ENCODE assay signal across 13 mouse cellular contexts in the genomic region with DNA sequence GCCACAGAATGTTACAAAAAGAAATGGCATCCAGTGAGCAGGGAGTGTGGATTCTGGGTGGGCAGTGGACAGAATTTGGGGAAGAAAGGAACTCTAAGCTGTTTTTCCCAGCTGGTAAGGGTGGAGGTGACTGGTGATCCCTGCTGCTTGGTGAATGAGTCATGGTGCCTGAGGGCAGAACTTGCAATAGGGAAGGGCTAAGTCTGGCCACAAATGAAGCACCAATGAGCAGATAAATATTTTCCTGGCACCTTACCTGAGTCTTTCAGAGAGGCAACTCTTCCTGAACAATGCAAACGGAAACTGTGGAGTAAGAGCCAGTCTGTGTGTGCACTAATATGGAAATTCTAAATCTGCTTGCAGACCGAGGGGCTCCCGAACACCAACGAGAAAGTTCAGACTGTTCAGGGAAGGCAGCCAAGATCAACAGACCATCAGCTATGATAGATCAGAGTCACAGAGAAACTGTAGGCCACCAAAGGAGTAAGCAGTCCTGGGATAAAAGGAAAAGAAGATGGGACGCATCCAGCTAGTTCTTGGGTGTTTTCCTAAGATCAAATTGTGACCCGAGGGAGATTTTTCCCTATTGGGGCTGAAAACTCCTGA. TPM values are rescaled to one million over a fixed set of nuclear protein-coding genes. Genes with fewer than 3 reads are reported as not detected.
DNase-seq lines count a peak whose midpoint lies in the region; ATAC-seq and TF ChIP-seq lines count a peak whose summit lies in the region.
"Had no signal": no experiment of that assay in that cellular context is flagged by ENCODE, and none has a peak within 500 bp of the region (broad histone marks: within the 10 kb centered on the region; RNA-seq: fewer than 3 reads in every experiment).

No protein-coding gene starts in this region.

- no peaks in the 10 kb centered on the region for H3K9me3 ChIP-seq in embryonic facial prominence, embryonic 14.5 days (ENCODE audit: control insufficient read depth, low read length)
- no peaks in the 10 kb centered on the region for H3K9me3 ChIP-seq in embryonic facial prominence, embryonic 10.5 days
- no peaks in the 10 kb centered on the region for H3K9me3 ChIP-seq in intestine, embryonic 15.5 days
- H3K9me3 ChIP-seq in lung, embryonic 16.5 days (ENCODE audit: control insufficient read depth, low read length) = no peaks in the 10 kb centered on the region
- no peaks in the 10 kb centered on the region for H3K9me3 ChIP-seq in forebrain, embryonic 13.5 days (replicated peaks)
- H3K9me3 ChIP-seq: liver, embryonic 13.5 days had no signal

- TF ChIP-seq POLR2A in thymus, adult 2 months (IDR thresholded peaks at IDR 0.05; ENCODE audit: control insufficient read depth, extremely low read depth, insufficient read depth, low read length, poor library complexity) = no peak

- no peaks in the 10 kb centered on the region for H3K27me3 ChIP-seq in embryonic facial prominence, embryonic 14.5 days (replicated peaks; ENCODE audit: control insufficient read depth, insufficient read depth, low read length)
- H3K27me3 ChIP-seq in embryonic facial prominence, embryonic 10.5 days (replicated peaks; ENCODE audit: low read depth, poor library complexity, severe bottlenecking) = no peaks in the 10 kb centered on the region
- no peaks in the 10 kb centered on the region for H3K27me3 ChIP-seq in C2C12 (ENCODE audit: control insufficient read depth, insufficient read depth, insufficient read length)
- no peaks in the 10 kb centered on the region for H3K27me3 ChIP-seq in intestine, embryonic 15.5 days (replicated peaks)
- H3K27me3 ChIP-seq in lung, embryonic 16.5 days (ENCODE audit: control insufficient read depth, insufficient read depth, low read depth, low read length) = no peaks in the 10 kb centered on the region
- H3K27me3 ChIP-seq in thymus, adult 2 months (ENCODE audit: control insufficient read depth, insufficient read depth, low read length) = no peaks in the 10 kb centered on the region
- no peaks in the 10 kb centered on the region for H3K27me3 ChIP-seq in forebrain, embryonic 13.5 days
- H3K27me3 ChIP-seq: liver, embryonic 13.5 days had no signal

- TF ChIP-seq CTCF in C2C12 (IDR thresholded peaks at IDR 0.05; ENCODE audit: control insufficient read depth, insufficient read depth, insufficient read length) = no peak
- no peak for TF ChIP-seq CTCF in thymus, adult 2 months (IDR thresholded peaks at IDR 0.05; ENCODE audit: borderline replicate concordance, control insufficient read depth, extremely low read depth, insufficient read depth, low read length, poor library complexity)

- no peaks in the 10 kb centered on the region for H3K79me2 ChIP-seq in C2C12 (ENCODE audit: control insufficient read depth, insufficient read depth)

- ATAC-seq in embryonic facial prominence, embryonic 14.5 days (ENCODE audit: low read depth) = no peak
- ATAC-seq in intestine, embryonic 15.5 days = peak; percentile 80
- ATAC-seq in lung, embryonic 16.5 days (ENCODE audit: low read depth) = peak; percentile 59
- no peak for ATAC-seq in forebrain, embryonic 13.5 days
- ATAC-seq: midbrain, embryonic 16.5 days had no signal

- H3K79me3 ChIP-seq in C2C12 (ENCODE audit: low read depth) = no peaks in the 10 kb centered on the region

- peaks cover 13% of the 10 kb centered on the region; the same call in 1 of the 2 replicates for H3K36me3 ChIP-seq in embryonic facial prominence, embryonic 14.5 days (ENCODE audit: control insufficient read depth, insufficient read depth, low read length)
- peaks cover 14% of the 10 kb centered on the region for H3K36me3 ChIP-seq in embryonic facial prominence, embryonic 10.5 days (replicated peaks)
- peaks cover 19% of the 10 kb centered on the region for H3K36me3 ChIP-seq in C2C12 (ENCODE audit: control insufficient read depth, insufficient read depth)
- H3K36me3 ChIP-seq in intestine, embryonic 15.5 days = peaks cover 11% of the 10 kb centered on the region
- peaks cover 15% of the 10 kb centered on the region for H3K36me3 ChIP-seq in lung, embryonic 16.5 days (ENCODE audit: control insufficient read depth, insufficient read depth, low read length)
- H3K36me3 ChIP-seq in thymus, adult 2 months (ENCODE audit: control insufficient read depth, insufficient read depth, low read length) = no peaks in the 10 kb centered on the region
- no peaks in the 10 kb centered on the region for H3K36me3 ChIP-seq in forebrain, embryonic 13.5 days (ENCODE audit: poor library complexity, severe bottlenecking)

- H3K9ac ChIP-seq in embryonic facial prominence, embryonic 14.5 days (ENCODE audit: low read depth, low read length) = no peak overlapping the region
- H3K9ac ChIP-seq in intestine, embryonic 15.5 days = no peak overlapping the region
- H3K9ac ChIP-seq in lung, embryonic 16.5 days (ENCODE audit: low read length) = no peak overlapping the region
- H3K9ac ChIP-seq in forebrain, embryonic 13.5 days = no peak overlapping the region
- H3K9ac ChIP-seq: liver, embryonic 13.5 days had no signal

- no peak overlapping the region for H3ac ChIP-seq in C2C12 (ENCODE audit: control insufficient read depth, insufficient read length, low read depth)

- DNase-seq in embryonic facial prominence, embryonic 14.5 days (ENCODE audit: low spot score) = peak; percentile 46
- DNase-seq in embryonic facial prominence, embryonic 10.5 days (ENCODE audit: low spot score) = no peak
- DNase-seq in thymus, adult 2 months = no peak
- DNase-seq in layer of hippocampus, postnatal 36 days = no peak
- DNase-seq: B cell, adult 2 months; heart, postnatal 36 days; layer of hippocampus, adult 9-11 months; liver, embryonic 13.5 days had no signal

- H3K4me3 ChIP-seq in embryonic facial prominence, embryonic 14.5 days (ENCODE audit: low read depth, low read length) = no peak overlapping the region
- no peak overlapping the region for H3K4me3 ChIP-seq in embryonic facial prominence, embryonic 10.5 days
- no peak overlapping the region for H3K4me3 ChIP-seq in C2C12 (ENCODE audit: insufficient read depth, poor library complexity, severe bottlenecking)
- H3K4me3 ChIP-seq in intestine, embryonic 15.5 days (replicated peaks) = no peak overlapping the region
- H3K4me3 ChIP-seq in lung, embryonic 16.5 days (ENCODE audit: low read length) = no peak overlapping the region
- no peak overlapping the region for H3K4me3 ChIP-seq in thymus, adult 2 months (ENCODE audit: control insufficient read depth, insufficient read depth, low read length)
- no peak overlapping the region for H3K4me3 ChIP-seq in forebrain, embryonic 13.5 days
- H3K4me3 ChIP-seq: liver, embryonic 13.5 days had no signal

- WGBS in embryonic facial prominence, embryonic 14.5 days = 56% methylated on average over 6 of the region's 6 CpGs
- 72% methylated on average over 6 of the region's 6 CpGs for WGBS in embryonic facial prominence, embryonic 10.5 days
- WGBS in intestine, embryonic 15.5 days = 46% methylated on average over 6 of the region's 6 CpGs
- WGBS in lung, embryonic 16.5 days = 29% methylated on average over 6 of the region's 6 CpGs
- 93% methylated on average over 6 of the region's 6 CpGs for WGBS in thymus, adult 2 months
- 83% methylated on average over 6 of the region's 6 CpGs for WGBS in forebrain, embryonic 13.5 days

- no peak overlapping the region for H3K27ac ChIP-seq in embryonic facial prominence, embryonic 14.5 days (replicated peaks; ENCODE audit: low read depth, low read length)
- no peak overlapping the region for H3K27ac ChIP-seq in embryonic facial prominence, embryonic 10.5 days (replicated peaks)
- peak overlapping the region; percentile 76 for H3K27ac ChIP-seq in intestine, embryonic 15.5 days
- H3K27ac ChIP-seq in lung, embryonic 16.5 days (ENCODE audit: low read length) = peak overlapping the region; percentile 53
- H3K27ac ChIP-seq in thymus, adult 2 months (ENCODE audit: control insufficient read depth, insufficient read depth, low read length) = no peak overlapping the region
- H3K27ac ChIP-seq in forebrain, embryonic 13.5 days = no peak overlapping the region
- H3K27ac ChIP-seq: liver, embryonic 13.5 days had no signal

- no peak overlapping the region for H3K4me2 ChIP-seq in embryonic facial prominence, embryonic 14.5 days (ENCODE audit: low read depth, low read length)
- H3K4me2 ChIP-seq in intestine, embryonic 15.5 days (replicated peaks) = 0 out of 2 replicates have a peak overlapping the region, but pooled peaks have one; percentile 14
- no peak overlapping the region for H3K4me2 ChIP-seq in lung, embryonic 16.5 days (ENCODE audit: low read depth, low read length)
- no peak overlapping the region for H3K4me2 ChIP-seq in forebrain, embryonic 13.5 days
- H3K4me2 ChIP-seq: liver, embryonic 13.5 days had no signal

- H3K4me1 ChIP-seq in embryonic facial prominence, embryonic 14.5 days (ENCODE audit: control insufficient read depth, insufficient read depth, low read length) = no peaks in the 10 kb centered on the region
- peaks cover 3% of the 10 kb centered on the region; the same call in 1 of the 2 replicates for H3K4me1 ChIP-seq in embryonic facial prominence, embryonic 10.5 days
- peaks cover 13% of the 10 kb centered on the region for H3K4me1 ChIP-seq in intestine, embryonic 15.5 days (replicated peaks)
- H3K4me1 ChIP-seq in lung, embryonic 16.5 days (replicated peaks; ENCODE audit: control insufficient read depth, insufficient read depth, low read length) = peaks cover 16% of the 10 kb centered on the region
- no peaks in the 10 kb centered on the region for H3K4me1 ChIP-seq in thymus, adult 2 months (replicated peaks; ENCODE audit: control insufficient read depth, insufficient read depth, low read length)
- H3K4me1 ChIP-seq in forebrain, embryonic 13.5 days = no peaks in the 10 kb centered on the region
- H3K4me1 ChIP-seq: liver, embryonic 13.5 days had no signal

RNA-seq across cellular contexts. Expression of gene Nobox, which starts 16.8 kb away (rescaled TPM):
- polyA plus RNA-seq in embryonic facial prominence, embryonic 14.5 days (2014; fragmentation: Nextera tagmentation; extraction: Ambion mirVana) = not detected in 2 replicates
- polyA plus RNA-seq in embryonic facial prominence, embryonic 10.5 days (2016; fragmentation: Nextera tagmentation; extraction: Ambion mirVana) = not detected in 2 replicates
- not detected for polyA plus RNA-seq in C2C12 (2012; fragmentation: generic; extraction: Trizol)
- not detected in 2 replicates for polyA plus RNA-seq in intestine, embryonic 15.5 days (2015; fragmentation: Nextera tagmentation; extraction: Ambion mirVana)
- polyA plus RNA-seq in lung, embryonic 16.5 days (2015; fragmentation: Nextera tagmentation; extraction: Ambion mirVana) = 0.09 TPM in 1 of 2 replicates, not detected in the other
- polyA plus RNA-seq in thymus, adult 2 months (2012; rRNA removed) = 0.09 and 0.14 TPM in 2 replicates
- not detected in 2 replicates for polyA plus RNA-seq in forebrain, embryonic 13.5 days (2015; fragmentation: Nextera tagmentation; extraction: Ambion mirVana)
- not detected for total RNA-seq in layer of hippocampus, postnatal 36 days (2021)
- total RNA-seq: heart, postnatal 36 days had no signal
- polyA plus RNA-seq: liver, embryonic 13.5 days; midbrain, embryonic 16.5 days had no signal

RNA-seq across cellular contexts. Expression of gene Arhgef5, which starts 27.2 kb away (rescaled TPM):
- polyA plus RNA-seq in embryonic facial prominence, embryonic 14.5 days (2014; fragmentation: Nextera tagmentation; extraction: Ambion mirVana) = 9.8 TPM in 2 replicates
- 7.4 and 7.8 TPM in 2 replicates for polyA plus RNA-seq in embryonic facial prominence, embryonic 10.5 days (2016; fragmentation: Nextera tagmentation; extraction: Ambion mirVana)
- polyA plus RNA-seq in C2C12 (2012; fragmentation: generic; extraction: Trizol) = 9.3 TPM
- polyA plus RNA-seq in intestine, embryonic 15.5 days (2015; fragmentation: Nextera tagmentation; extraction: Ambion mirVana) = 18.4 and 19.2 TPM in 2 replicates
- 23.3 and 25.0 TPM in 2 replicates for polyA plus RNA-seq in lung, embryonic 16.5 days (2015; fragmentation: Nextera tagmentation; extraction: Ambion mirVana)
- 6.8 and 8.0 TPM in 2 replicates for polyA plus RNA-seq in thymus, adult 2 months (2012; rRNA removed)
- polyA plus RNA-seq in forebrain, embryonic 13.5 days (2015; fragmentation: Nextera tagmentation; extraction: Ambion mirVana) = 1.5 and 2.4 TPM in 2 replicates
- 1 to 10 TPM; 2.4 to 2.7 TPM for total RNA-seq in layer of hippocampus, postnatal 36 days (2021)

Comparison
In these comparisons a context has a peak if more than half of its experiments do, and no peak if none do; other contexts are left out.
1. ATAC-seq: peak in intestine, embryonic 15.5 days (single experiment) and lung, embryonic 16.5 days (single experiment); none in embryonic facial prominence, embryonic 14.5 days (single experiment) and forebrain, embryonic 13.5 days (single experiment).
2. H3K27ac ChIP-seq: peak in intestine, embryonic 15.5 days (single experiment) and lung, embryonic 16.5 days (single experiment); none in embryonic facial prominence, embryonic 14.5 days (single experiment), embryonic facial prominence, embryonic 10.5 days (single experiment), thymus, adult 2 months (single experiment) and forebrain, embryonic 13.5 days (single experiment).